Mouse (Mus musculus) liver, adult 2 months (tissue): ENCODE data around the gene Psma7. TPM values are rescaled to one million over a fixed set of nuclear protein-coding genes. Genes with fewer than 3 reads are reported as not detected.

Experiments used
- DNase-seq: peaks from one replicate; pipeline ENCODE4 v3.0.0-alpha.2; 2011; ENCODE audit warnings: low read depth, low spot score; ENCODE audit errors: extremely low read depth
- H3K27ac ChIP-seq: fragments of 200-500 bp; replicated peaks from 2 replicates; pipeline ENCODE4 v1.5.1; 2012; ENCODE audit warnings: low read depth, mild to moderate bottlenecking, control low read depth, inconsistent platforms, low read length; ENCODE audit not compliant: insufficient read depth
- H3K27me3 ChIP-seq: fragments of 200-500 bp; 2 replicates; pipeline ENCODE4 v1.6.1; 2012; ENCODE audit warnings: mild to moderate bottlenecking, moderate library complexity, low read length, inconsistent platforms; ENCODE audit not compliant: control insufficient read depth, insufficient read depth
- H3K36me3 ChIP-seq: fragments of 200-500 bp; 2 replicates; pipeline ENCODE4 v1.6.1; 2012; ENCODE audit warnings: low read length, inconsistent platforms; ENCODE audit not compliant: control insufficient read depth, insufficient read depth
- H3K4me1 ChIP-seq: fragments of 200-500 bp; 2 replicates; pipeline ENCODE4 v1.6.1; 2011; ENCODE audit warnings: low read length; ENCODE audit not compliant: control insufficient read depth, insufficient read depth
- H3K4me3 ChIP-seq: fragments of 200-500 bp; 2 replicates; pipeline ENCODE4 v1.5.1; 2011; ENCODE audit warnings: low read depth, mild to moderate bottlenecking, control low read depth, low read length, moderate library complexity; ENCODE audit not compliant: insufficient read depth
- H3K79me2 ChIP-seq: fragments of 200-500 bp; 2 replicates; pipeline ENCODE4 v1.6.1; 2012; ENCODE audit warnings: inconsistent platforms, mild to moderate bottlenecking, low read length, moderate library complexity; ENCODE audit not compliant: control insufficient read depth, insufficient read depth
- H3K9ac ChIP-seq: fragments of 200-500 bp; 2 replicates; pipeline ENCODE4 v1.6.1; 2012; ENCODE audit warnings: low read depth, mild to moderate bottlenecking, control low read depth, inconsistent platforms, low read length
- CTCF ChIP-seq: fragments of 200-500 bp; IDR thresholded peaks from 2 replicates; pipeline ENCODE4 v1.5.1; 2011; ENCODE audit warnings: low read depth, low read length, control low read depth
- POLR2A ChIP-seq: fragments of 200-500 bp; IDR thresholded peaks from 2 replicates; pipeline ENCODE4 v1.6.1; 2011; ENCODE audit warnings: low read length, control low read depth; ENCODE audit not compliant: insufficient read depth; ENCODE audit errors: extremely low read depth
- WGBS: fragments of 180-500 bp; shearing (Covaris S2); methylation state at CpG from one replicate; pipeline ENCODE4 v1.1.7; 2018; 5-methylcytosine and 5-hydroxymethylcytosine counted together
- polyA plus RNA-seq: library from polyadenylated mRNA; depleted of rRNA; stranded (reverse); fragments of >200 nt; gene quantifications from 2 replicates; pipeline ENCODE4 v1.2.3, GENCODE M21; 2012; rRNA removed
- total RNA-seq: library from RNA; depleted of rRNA; stranded (reverse); fragments of >200 nt; gene quantifications from 2 replicates; pipeline ENCODE4 v1.2.3, GENCODE M21; 2014; rRNA removed

Psma7 gene
- 191 and 199 TPM in 2 replicates for total RNA-seq
- 155 and 160 TPM in 2 replicates for polyA plus RNA-seq

DNA sequence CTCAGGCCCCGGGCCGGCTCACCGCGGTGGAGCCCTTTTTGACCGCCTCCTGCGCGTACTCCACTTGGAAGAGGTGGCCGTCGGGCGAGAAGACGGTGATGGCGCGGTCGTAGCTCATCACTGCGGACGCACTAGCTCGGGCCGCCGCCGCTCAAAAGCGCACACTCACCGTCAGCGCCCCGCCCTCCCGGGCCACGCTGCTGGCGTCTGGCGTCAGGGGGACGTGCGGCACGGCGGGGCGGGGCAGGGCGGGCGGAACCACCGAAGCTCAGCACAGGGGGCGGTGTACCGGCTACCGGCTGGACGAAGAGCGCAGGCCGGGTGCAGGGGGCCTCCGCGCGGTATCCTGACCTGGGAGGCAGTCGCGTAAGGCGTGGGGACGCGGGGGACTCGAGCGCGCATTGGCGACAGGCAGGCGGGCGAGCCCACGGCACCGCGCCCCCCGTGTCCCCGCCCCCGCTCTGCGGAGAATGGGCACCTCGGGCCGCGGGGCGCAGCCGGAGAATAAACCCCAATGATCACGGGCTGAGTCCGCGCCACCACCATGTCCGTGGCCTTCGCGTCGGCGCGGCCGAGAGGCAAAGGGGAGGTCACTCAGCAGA, at the start of gene Psma7, which contains the start of gene Ss18l1:
Gene Psma7, minus strand, starts transcription at position 178 of the 602 bp plus-strand sequence.
Gene Ss18l1, plus strand, starts transcription at position 254 of the 602 bp plus-strand sequence.
- H3K4me1 ChIP-seq, result peaks cover 10% of the 10 kb centered on the region
- DNase-seq, result peak; percentile 64
- H3K9ac ChIP-seq, result peak within 1 kb of the TSS; percentile 97
- peaks cover 13% of the 10 kb centered on the region for H3K36me3 ChIP-seq
- under 1% methylated on average over 78 of the region's 78 CpGs for WGBS
- peaks cover 28% of the 10 kb centered on the region for H3K79me2 ChIP-seq
- no peaks in the 10 kb centered on the region for H3K27me3 ChIP-seq
- H3K27ac ChIP-seq, result peak within 1 kb of the TSS; percentile 85
- H3K4me3 ChIP-seq, result peak within 1 kb of the TSS; percentile 81
- TF ChIP-seq POLR2A (peak; percentile 91), CTCF (no peak)

DNA sequence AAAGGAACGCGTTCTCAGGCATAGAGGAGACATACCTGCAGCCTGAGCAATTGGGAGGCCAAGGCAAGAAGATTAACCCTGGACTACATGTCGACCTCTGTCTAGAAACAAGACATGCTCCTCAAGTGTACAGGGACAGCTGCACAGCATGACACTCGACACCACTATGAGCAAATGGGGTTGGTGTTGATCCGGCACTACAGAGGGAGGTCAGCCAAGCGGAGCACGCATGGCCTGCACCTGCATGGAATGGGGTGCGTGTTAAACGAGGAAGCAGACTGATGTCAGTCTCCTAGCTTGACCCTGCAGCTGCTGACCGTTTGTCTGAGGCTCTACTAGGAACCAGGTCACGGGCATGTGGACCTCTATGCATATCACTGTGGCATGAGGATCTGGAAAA, 48.1 kb upstream of the Psma7 start:
- H3K4me1 ChIP-seq, result no peaks in the 10 kb centered on the region
- no peaks in the 10 kb centered on the region for H3K79me2 ChIP-seq
- H3K4me3 ChIP-seq, result no peak overlapping the region
- DNase-seq, result no peak
- H3K36me3 ChIP-seq, result no peaks in the 10 kb centered on the region
- no peaks in the 10 kb centered on the region for H3K27me3 ChIP-seq
- TF ChIP-seq POLR2A (no peak), CTCF (no peak)
- H3K27ac ChIP-seq, result no peak overlapping the region
- WGBS, result 67% methylated on average over 11 of the region's 11 CpGs
- H3K9ac ChIP-seq, result no peak overlapping the region

DNA sequence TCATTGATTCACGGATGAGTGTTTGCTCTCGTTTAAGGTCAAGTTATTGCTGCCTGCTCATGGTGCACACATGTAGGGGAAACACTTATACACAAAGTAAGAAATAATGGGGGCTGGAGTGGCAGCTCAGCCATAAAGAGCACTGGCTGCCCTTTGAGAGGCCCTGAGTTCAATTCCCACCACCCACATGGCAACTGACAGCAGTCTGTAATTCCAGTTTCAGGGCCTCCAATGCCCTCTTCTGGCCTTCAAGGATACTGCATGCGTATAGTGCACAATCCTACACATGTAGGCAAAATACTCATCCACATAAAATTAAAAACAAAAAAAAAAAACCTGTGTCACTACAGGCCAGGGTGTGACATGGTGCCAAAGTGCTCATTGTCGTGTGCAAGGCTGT, 45.2 kb upstream of the Psma7 start:
- H3K36me3 ChIP-seq, result peaks cover 2% of the 10 kb centered on the region; the same call in 1 of the 2 replicates
- H3K4me1 ChIP-seq, result no peaks in the 10 kb centered on the region
- H3K27ac ChIP-seq, result no peak overlapping the region
- no peaks in the 10 kb centered on the region for H3K27me3 ChIP-seq
- 0 out of 2 replicates have a peak, but pooled peaks have one; percentile 2 for TF ChIP-seq CTCF
- TF ChIP-seq POLR2A, result no peak
- no peak overlapping the region for H3K9ac ChIP-seq
- H3K79me2 ChIP-seq, result no peaks in the 10 kb centered on the region
- no peak for DNase-seq
- H3K4me3 ChIP-seq, result no peak overlapping the region
- 85% methylated on average over 4 of the region's 4 CpGs for WGBS

GRCm38 (mm10) chr2:180086637-180087027, 44.4 kb upstream of the Psma7 start:
- TF ChIP-seq POLR2A (no peak), CTCF (no peak)
- H3K4me3 ChIP-seq, result no peak overlapping the region
- H3K27ac ChIP-seq, result no peak overlapping the region
- no peaks in the 10 kb centered on the region for H3K4me1 ChIP-seq
- no peak for DNase-seq
- H3K27me3 ChIP-seq, result no peaks in the 10 kb centered on the region
- 92% methylated on average over 5 of the region's 5 CpGs for WGBS
- peaks cover 2% of the 10 kb centered on the region; the same call in 1 of the 2 replicates for H3K36me3 ChIP-seq
- H3K79me2 ChIP-seq, result no peaks in the 10 kb centered on the region
- no peak overlapping the region for H3K9ac ChIP-seq

GRCm38 (mm10) chr2:180085926-180086636, 43.8 kb upstream of the Psma7 start:
- Histone ChIP-seq H3K27me3 (no peaks in the 10 kb centered on the region), H3K79me2 (no peaks in the 10 kb centered on the region), H3K27ac (no peak overlapping the region), H3K4me3 (no peak overlapping the region), H3K4me1 (no peaks in the 10 kb centered on the region), H3K36me3 (peaks cover 5% of the 10 kb centered on the region; the same call in 1 of the 2 replicates), H3K9ac (no peak overlapping the region)
- no peak for DNase-seq
- WGBS, result 84% methylated on average over 16 of the region's 16 CpGs
- TF ChIP-seq CTCF (no peak), POLR2A (no peak)

DNA sequence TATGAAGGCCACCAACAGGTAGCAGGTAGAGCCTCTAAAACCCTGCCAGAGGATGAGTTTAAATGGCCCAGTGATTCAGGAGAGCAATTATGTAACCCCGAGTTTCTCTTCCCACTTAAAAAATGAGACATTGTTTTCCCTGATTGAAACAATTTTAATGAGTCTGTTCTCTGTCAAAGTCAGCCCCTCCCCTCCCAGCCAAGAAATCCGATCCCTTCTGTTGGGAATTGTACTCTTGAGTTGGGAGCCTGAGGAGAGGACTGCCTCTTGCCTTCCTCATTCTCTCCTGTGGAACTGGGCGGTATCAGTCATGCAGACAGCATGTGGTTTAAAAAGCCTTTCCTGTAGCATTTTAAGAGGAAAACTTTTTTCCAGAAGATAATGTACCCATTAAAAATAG, 42.3 kb upstream of the Psma7 start:
- no peaks in the 10 kb centered on the region for H3K79me2 ChIP-seq
- H3K4me3 ChIP-seq, result no peak overlapping the region
- H3K9ac ChIP-seq, result no peak overlapping the region
- TF ChIP-seq POLR2A, result no peak
- no peak for TF ChIP-seq CTCF
- no peak overlapping the region for H3K27ac ChIP-seq
- 82% methylated on average over 3 of the region's 3 CpGs for WGBS
- DNase-seq, result no peak
- no peaks in the 10 kb centered on the region for H3K27me3 ChIP-seq
- peaks cover 9% of the 10 kb centered on the region; the same call in 1 of the 2 replicates for H3K36me3 ChIP-seq
- H3K4me1 ChIP-seq, result no peaks in the 10 kb centered on the region
